Mouse (Mus musculus) limb, embryonic 15.5 days (tissue): Measurements from ENCODE around the gene Opcml. TPM values are rescaled to one million over a fixed set of nuclear protein-coding genes. Genes with fewer than 3 reads are reported as not detected.

Experiments used
- ATAC-seq: fragments of 200-750 bp; cut with Nextera tagmentation; 2 replicates; pipeline ENCODE4 v1.8.0; 2017; ENCODE audit warnings: low read depth, moderate TSS enrichment; ENCODE audit not compliant: insufficient number of reproducible peaks, low FRiP score, low TSS enrichment
- H3K27ac ChIP-seq: fragments of 300-500 bp; sonication (generic); 2 replicates; pipeline ENCODE4 v1.5.1; 2015; ENCODE audit warnings: moderate library complexity, mild to moderate bottlenecking, inconsistent platforms
- H3K27me3 ChIP-seq: fragments of 300-500 bp; sonication (generic); 2 replicates; pipeline ENCODE4 v1.6.1; 2015; ENCODE audit warnings: inconsistent platforms
- H3K36me3 ChIP-seq: fragments of 300-500 bp; sonication (generic); 2 replicates; pipeline ENCODE4 v1.6.1; 2015; ENCODE audit warnings: inconsistent platforms
- H3K4me1 ChIP-seq: fragments of 300-500 bp; sonication (generic); 2 replicates; pipeline ENCODE4 v1.6.1; 2015; ENCODE audit warnings: inconsistent platforms
- H3K4me2 ChIP-seq: fragments of 300-500 bp; sonication (generic); 2 replicates; pipeline ENCODE4 v1.6.1; 2015; ENCODE audit warnings: mild to moderate bottlenecking, inconsistent platforms
- H3K4me3 ChIP-seq: fragments of 300-500 bp; sonication (generic); 2 replicates; pipeline ENCODE4 v1.5.1; 2015; ENCODE audit warnings: mild to moderate bottlenecking, inconsistent platforms
- H3K9ac ChIP-seq: fragments of 300-500 bp; sonication (generic); 2 replicates; pipeline ENCODE4 v1.6.1; 2015; ENCODE audit warnings: inconsistent platforms
- H3K9me3 ChIP-seq: fragments of 300-500 bp; sonication (generic); 2 replicates; pipeline ENCODE4 v1.6.1; 2016; ENCODE audit warnings: inconsistent platforms
- WGBS: fragments of 180-500 bp; shearing (Covaris S2); methylation state at CpG from one replicate; pipeline ENCODE4 v1.1.7; 2015; 5-methylcytosine and 5-hydroxymethylcytosine counted together
- polyA plus RNA-seq: library from polyadenylated mRNA; unstranded; fragments of >200 nt; fragmentation: Nextera tagmentation; extraction: Ambion mirVana; gene quantifications from 2 replicates; pipeline ENCODE4 v1.2.1, GENCODE M21; 2015

Gene Opcml
- polyA plus RNA-seq, 1 experiment from 2014 or later = 4.9 TPM

DNA sequence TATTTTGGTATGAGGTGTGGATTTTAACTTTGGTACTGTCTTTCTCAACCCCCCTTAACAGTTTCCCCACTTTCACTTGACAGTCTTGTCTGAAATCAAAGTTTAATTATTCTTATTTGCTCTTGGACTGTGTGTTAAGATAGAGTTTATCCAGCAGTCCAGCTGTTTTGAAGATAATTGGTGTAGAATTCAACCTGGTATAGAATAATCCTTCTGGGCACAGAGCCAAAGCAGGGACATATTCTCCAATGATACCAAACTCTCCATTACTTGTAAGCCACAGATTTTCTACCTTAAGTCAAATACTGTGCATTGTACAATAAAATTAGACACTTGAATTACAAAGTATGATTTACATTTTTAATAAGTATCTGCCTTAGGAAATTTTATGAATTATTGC, 852.2 kb downstream of the Opcml start:
- Histone ChIP-seq H3K36me3 (no peaks in the 10 kb centered on the region), H3K4me2 (no peak overlapping the region), H3K27me3 (no peaks in the 10 kb centered on the region), H3K9ac (no peak overlapping the region), H3K27ac (no peak overlapping the region), H3K4me1 (no peaks in the 10 kb centered on the region), H3K9me3 (no peaks in the 10 kb centered on the region), H3K4me3 (no peak overlapping the region)
- no peak for ATAC-seq

GRCm38 (mm10) chr9:28644063-28644462, 853.5 kb downstream of the Opcml start:
- 55% methylated on average over 2 of the region's 2 CpGs for WGBS
- no peaks in the 10 kb centered on the region for H3K27me3 ChIP-seq
- no peak overlapping the region for H3K4me3 ChIP-seq
- no peaks in the 10 kb centered on the region for H3K4me1 ChIP-seq
- no peak overlapping the region for H3K27ac ChIP-seq
- H3K9me3 ChIP-seq = no peaks in the 10 kb centered on the region
- no peak overlapping the region for H3K4me2 ChIP-seq
- H3K36me3 ChIP-seq = no peaks in the 10 kb centered on the region
- no peak overlapping the region for H3K9ac ChIP-seq
- no peak for ATAC-seq

DNA sequence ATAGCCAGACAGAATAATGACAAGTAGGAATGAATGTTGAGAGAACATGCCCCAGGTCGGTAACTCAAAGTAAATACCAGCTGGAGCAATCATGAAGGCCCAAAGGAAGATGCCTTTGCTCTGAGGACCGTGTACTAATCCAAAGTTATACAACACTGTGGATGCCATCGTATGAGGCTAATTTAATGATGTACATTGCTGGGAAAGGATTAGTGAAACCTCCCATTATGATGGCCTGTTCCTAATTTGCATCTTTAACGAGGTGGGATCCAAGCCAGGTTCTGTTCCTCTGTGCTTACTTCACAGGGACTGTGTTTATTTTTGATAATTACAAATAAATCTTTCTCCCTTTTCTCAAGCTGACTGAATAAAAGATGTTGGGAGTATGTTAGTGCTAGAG, 859.5 kb downstream of the Opcml start:
- no peak overlapping the region for H3K27ac ChIP-seq

GRCm38 (mm10) chr9:28659996-28660395, 869.4 kb downstream of the Opcml start:
- WGBS = 70% methylated on average over 2 of the region's 2 CpGs
- H3K4me3 ChIP-seq = no peak overlapping the region
- H3K27ac ChIP-seq = no peak overlapping the region
- no peaks in the 10 kb centered on the region for H3K4me1 ChIP-seq
- no peak overlapping the region for H3K4me2 ChIP-seq
- no peak overlapping the region for H3K9ac ChIP-seq
- no peaks in the 10 kb centered on the region for H3K9me3 ChIP-seq
- no peaks in the 10 kb centered on the region for H3K36me3 ChIP-seq
- H3K27me3 ChIP-seq = no peaks in the 10 kb centered on the region
- no peak for ATAC-seq

More for the DNA sequence above, 859.5 kb downstream of the Opcml start:
- 32% methylated on average over 4 of the region's 4 CpGs for WGBS
- H3K4me1 ChIP-seq = no peaks in the 10 kb centered on the region
- H3K9me3 ChIP-seq = no peaks in the 10 kb centered on the region
- H3K9ac ChIP-seq = no peak overlapping the region
- no peak overlapping the region for H3K4me2 ChIP-seq
- ATAC-seq = no peak
- H3K27me3 ChIP-seq = no peaks in the 10 kb centered on the region
- no peaks in the 10 kb centered on the region for H3K36me3 ChIP-seq
- no peak overlapping the region for H3K4me3 ChIP-seq

DNA sequence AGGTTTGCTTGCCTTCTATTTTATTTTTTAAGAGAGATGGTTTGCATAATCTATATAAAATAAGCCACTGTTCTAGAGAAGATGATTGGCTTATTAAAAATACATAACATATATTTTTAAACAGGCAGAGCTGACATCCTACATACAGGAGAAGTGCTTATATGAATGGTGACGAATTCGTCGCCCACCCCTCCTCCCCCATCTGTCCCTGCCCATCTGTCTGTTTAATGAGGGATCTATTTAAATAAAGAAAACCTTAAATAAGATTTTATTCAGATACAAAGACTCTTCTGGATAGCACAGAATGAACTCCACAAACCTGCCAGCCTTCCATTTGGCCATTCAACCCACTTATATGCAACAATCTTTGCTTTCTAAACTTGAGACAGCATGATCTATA, 872.3 kb downstream of the Opcml start:
- Histone ChIP-seq H3K27me3 (no peaks in the 10 kb centered on the region), H3K4me2 (no peak overlapping the region), H3K36me3 (no peaks in the 10 kb centered on the region), H3K4me3 (no peak overlapping the region), H3K9ac (no peak overlapping the region), H3K4me1 (no peaks in the 10 kb centered on the region), H3K27ac (no peak overlapping the region), H3K9me3 (no peaks in the 10 kb centered on the region)
- 89% methylated on average over 3 of the region's 3 CpGs for WGBS
- no peak for ATAC-seq

- no peaks in the 10 kb centered on the region for H3K9me3 ChIP-seq
- H3K27ac ChIP-seq = no peak overlapping the region
- H3K4me1 ChIP-seq = no peaks in the 10 kb centered on the region
- no peaks in the 10 kb centered on the region for H3K36me3 ChIP-seq
- WGBS = 77% methylated on average over 1 of the region's 1 CpGs
- H3K9ac ChIP-seq = no peak overlapping the region
- H3K4me3 ChIP-seq = no peak overlapping the region
- no peak overlapping the region for H3K4me2 ChIP-seq
- no peak for ATAC-seq
- H3K27me3 ChIP-seq = no peaks in the 10 kb centered on the region
Measured at GRCm38 (mm10) chr9:28680309-28680708, 889.7 kb downstream of the Opcml start.

GRCm38 (mm10) chr9:28681252-28682037, 890.9 kb downstream of the Opcml start:
- no peaks in the 10 kb centered on the region for H3K4me1 ChIP-seq
- H3K36me3 ChIP-seq = no peaks in the 10 kb centered on the region
- H3K9ac ChIP-seq = no peak overlapping the region
- no peaks in the 10 kb centered on the region for H3K27me3 ChIP-seq
- no peaks in the 10 kb centered on the region for H3K9me3 ChIP-seq
- ATAC-seq = no peak
- WGBS = 65% methylated on average over 6 of the region's 6 CpGs
- H3K27ac ChIP-seq = no peak overlapping the region
- no peak overlapping the region for H3K4me2 ChIP-seq
- H3K4me3 ChIP-seq = no peak overlapping the region

- H3K9me3 ChIP-seq = no peaks in the 10 kb centered on the region
- H3K27me3 ChIP-seq = no peaks in the 10 kb centered on the region
- H3K27ac ChIP-seq = no peak overlapping the region
- no peak overlapping the region for H3K9ac ChIP-seq
- no peaks in the 10 kb centered on the region for H3K4me1 ChIP-seq
- WGBS = 79% methylated on average over 5 of the region's 5 CpGs
- no peak overlapping the region for H3K4me2 ChIP-seq
- H3K4me3 ChIP-seq = no peak overlapping the region
- ATAC-seq = no peak
- H3K36me3 ChIP-seq = no peaks in the 10 kb centered on the region
Measured at GRCm38 (mm10) chr9:28683951-28684470, 893.4 kb downstream of the Opcml start.

- H3K4me3 ChIP-seq = no peak overlapping the region
- no peak overlapping the region for H3K9ac ChIP-seq
- no peaks in the 10 kb centered on the region for H3K4me1 ChIP-seq
- no peak overlapping the region for H3K4me2 ChIP-seq
- H3K27ac ChIP-seq = no peak overlapping the region
- no peak for ATAC-seq
- 25% methylated on average over 7 of the region's 7 CpGs for WGBS
- H3K9me3 ChIP-seq = no peaks in the 10 kb centered on the region
- no peaks in the 10 kb centered on the region for H3K27me3 ChIP-seq
- no peaks in the 10 kb centered on the region for H3K36me3 ChIP-seq
Measured at GRCm38 (mm10) chr9:28686942-28687611, 896.5 kb downstream of the Opcml start.

DNA sequence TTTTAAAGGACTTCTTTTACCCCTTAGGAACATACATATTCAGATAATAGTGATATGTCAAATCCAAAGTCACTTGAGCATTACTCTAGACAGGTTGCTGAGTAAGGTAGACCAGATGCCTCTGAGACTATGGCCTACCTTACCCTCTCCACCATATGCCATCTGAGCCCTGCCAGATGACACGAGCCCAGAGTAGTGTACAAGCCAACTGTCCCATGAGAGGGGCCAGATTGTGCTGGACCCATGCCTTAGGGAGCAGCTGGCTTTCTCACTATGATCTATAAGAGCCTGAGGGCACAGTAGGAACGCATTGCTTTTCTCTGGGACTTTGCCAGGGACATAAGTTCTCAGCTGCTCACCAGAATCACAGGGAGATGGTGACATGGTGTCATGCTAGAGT, 899.6 kb downstream of the Opcml start:
- no peaks in the 10 kb centered on the region for H3K27me3 ChIP-seq
- no peak overlapping the region for H3K27ac ChIP-seq
- H3K4me3 ChIP-seq = no peak overlapping the region
- no peak overlapping the region for H3K9ac ChIP-seq
- H3K4me1 ChIP-seq = no peaks in the 10 kb centered on the region
- H3K4me2 ChIP-seq = no peak overlapping the region
- H3K36me3 ChIP-seq = no peaks in the 10 kb centered on the region
- ATAC-seq = no peak
- 57% methylated on average over 2 of the region's 2 CpGs for WGBS
- no peaks in the 10 kb centered on the region for H3K9me3 ChIP-seq

GRCm38 (mm10) chr9:28705796-28706195, 915.2 kb downstream of the Opcml start:
- no peaks in the 10 kb centered on the region for H3K36me3 ChIP-seq
- H3K9ac ChIP-seq = no peak overlapping the region
- H3K27ac ChIP-seq = no peak overlapping the region
- ATAC-seq = no peak
- H3K9me3 ChIP-seq = no peaks in the 10 kb centered on the region
- H3K27me3 ChIP-seq = no peaks in the 10 kb centered on the region
- WGBS = 79% methylated on average over 4 of the region's 4 CpGs
- H3K4me3 ChIP-seq = no peak overlapping the region
- no peaks in the 10 kb centered on the region for H3K4me1 ChIP-seq
- no peak overlapping the region for H3K4me2 ChIP-seq

- WGBS = 75% methylated on average over 2 of the region's 2 CpGs
- no peak overlapping the region for H3K4me3 ChIP-seq
- H3K36me3 ChIP-seq = no peaks in the 10 kb centered on the region
- no peak overlapping the region for H3K4me2 ChIP-seq
- no peak overlapping the region for H3K27ac ChIP-seq
- H3K9me3 ChIP-seq = no peaks in the 10 kb centered on the region
- H3K27me3 ChIP-seq = no peaks in the 10 kb centered on the region
- H3K4me1 ChIP-seq = no peaks in the 10 kb centered on the region
- no peak overlapping the region for H3K9ac ChIP-seq
- no peak for ATAC-seq
Measured at GRCm38 (mm10) chr9:28714544-28714943, 924.0 kb downstream of the Opcml start.
